Mouse (Mus musculus): Measurements from ENCODE around the gene Trim27. TPM values are rescaled to one million over a fixed set of nuclear protein-coding genes. Genes with fewer than 3 reads are reported as not detected.

Trim27 gene
- polyA plus RNA-seq, 1 experiment from 2014 or later = 58.5 TPM

GRCm38 (mm10) chr13:21198313-21198712 lies 19.1 kb downstream of the Trim27 start:
- no peak overlapping the region for H3K4me3 ChIP-seq (ENCODE audit: low read depth, low read length)
- DNase-seq (ENCODE audit: low spot score) = no peak
- H3K27ac ChIP-seq (replicated peaks) = no peak overlapping the region
- H3K27me3 ChIP-seq (ENCODE audit: control insufficient read depth, insufficient read depth, low read length) = no peaks in the 10 kb centered on the region
- no peak for ATAC-seq (ENCODE audit: low FRiP score, low TSS enrichment)
- H3K4me1 ChIP-seq (replicated peaks; ENCODE audit: control insufficient read depth, insufficient read depth) = no peaks in the 10 kb centered on the region
- no peaks in the 10 kb centered on the region for H3K9me3 ChIP-seq (ENCODE audit: control insufficient read depth, low read length)
- no peak overlapping the region for H3K9ac ChIP-seq (ENCODE audit: low read length)
- no peak for TF ChIP-seq CTCF (IDR thresholded peaks at IDR 0.05; ENCODE audit: low read depth)
- TF ChIP-seq EP300 (optimal IDR thresholded peaks at IDR 0.05) = no peak
- WGBS = 74% methylated on average over 2 of the region's 2 CpGs
- no peak overlapping the region for H3K4me2 ChIP-seq (replicated peaks; ENCODE audit: low read depth)
- no peaks in the 10 kb centered on the region for H3K36me3 ChIP-seq (ENCODE audit: control insufficient read depth, insufficient read depth, low read length)

DNA sequence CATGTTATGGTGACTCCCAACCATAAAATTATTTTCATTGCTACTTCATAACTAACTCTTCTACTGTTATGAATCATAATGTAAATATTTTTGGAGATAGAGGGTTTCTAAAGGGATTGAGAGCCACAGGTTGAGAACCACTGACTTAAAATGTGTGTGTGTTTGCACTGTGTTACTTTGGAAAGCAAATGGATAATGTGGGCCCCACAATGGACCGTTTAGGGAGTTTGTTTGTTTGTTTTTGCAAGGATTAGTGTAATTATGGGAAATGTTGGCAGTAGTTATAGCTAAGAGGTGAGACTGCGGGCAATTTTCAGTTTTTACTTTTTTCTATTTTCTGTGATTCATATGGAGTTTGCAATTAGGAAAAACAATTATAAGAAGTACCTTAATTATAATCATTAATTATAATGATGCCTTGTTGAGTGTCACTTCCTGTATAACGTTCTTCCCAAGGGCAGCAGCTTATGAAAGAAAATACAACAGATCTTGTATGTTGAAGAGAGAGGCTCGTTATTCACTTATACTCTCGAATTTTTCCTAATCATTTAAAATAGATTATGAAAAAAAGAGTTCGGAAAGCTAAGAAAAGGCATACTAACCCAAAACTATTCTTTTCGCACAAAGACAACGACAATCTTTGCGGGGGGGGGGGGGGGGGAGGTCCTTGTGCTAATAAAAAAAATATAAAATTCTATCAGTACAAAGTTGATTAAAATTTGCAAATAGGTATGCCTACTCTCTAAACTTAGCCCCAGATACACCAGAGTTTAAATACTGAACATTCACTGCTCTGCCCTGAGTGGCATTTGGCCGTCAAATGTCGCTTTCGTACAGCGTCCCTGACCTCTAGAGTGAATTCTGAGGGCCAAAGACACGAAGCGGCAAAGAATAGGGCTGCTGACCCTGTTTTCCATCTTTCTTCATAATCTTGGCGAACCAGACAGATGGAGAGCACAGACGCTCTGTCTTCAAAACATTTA lies 20.1 kb downstream of the Trim27 start:
- H3K36me3 ChIP-seq (ENCODE audit: control insufficient read depth, insufficient read depth, low read length) = no peaks in the 10 kb centered on the region
- H3K27me3 ChIP-seq (ENCODE audit: control insufficient read depth, insufficient read depth, low read length) = no peaks in the 10 kb centered on the region
- H3K9ac ChIP-seq (ENCODE audit: low read length) = peak overlapping the region; percentile 58
- H3K4me1 ChIP-seq (replicated peaks; ENCODE audit: control insufficient read depth, insufficient read depth) = no peaks in the 10 kb centered on the region
- WGBS = 3% methylated on average over 17 of the region's 17 CpGs
- peak; percentile 8 for DNase-seq (ENCODE audit: low spot score)
- no peak for TF ChIP-seq CTCF (IDR thresholded peaks at IDR 0.05; ENCODE audit: low read depth)
- no peak for TF ChIP-seq EP300 (optimal IDR thresholded peaks at IDR 0.05)
- peak overlapping the region; percentile 76 for H3K27ac ChIP-seq (replicated peaks)
- no peaks in the 10 kb centered on the region for H3K9me3 ChIP-seq (ENCODE audit: control insufficient read depth, low read length)
- ATAC-seq (ENCODE audit: low FRiP score, low TSS enrichment) = peak; percentile 39; the same call in 1 of the 2 replicates
- H3K4me2 ChIP-seq (replicated peaks; ENCODE audit: low read depth) = peak overlapping the region; percentile 62
- H3K4me3 ChIP-seq (ENCODE audit: low read depth, low read length) = peak overlapping the region; percentile 58

DNA sequence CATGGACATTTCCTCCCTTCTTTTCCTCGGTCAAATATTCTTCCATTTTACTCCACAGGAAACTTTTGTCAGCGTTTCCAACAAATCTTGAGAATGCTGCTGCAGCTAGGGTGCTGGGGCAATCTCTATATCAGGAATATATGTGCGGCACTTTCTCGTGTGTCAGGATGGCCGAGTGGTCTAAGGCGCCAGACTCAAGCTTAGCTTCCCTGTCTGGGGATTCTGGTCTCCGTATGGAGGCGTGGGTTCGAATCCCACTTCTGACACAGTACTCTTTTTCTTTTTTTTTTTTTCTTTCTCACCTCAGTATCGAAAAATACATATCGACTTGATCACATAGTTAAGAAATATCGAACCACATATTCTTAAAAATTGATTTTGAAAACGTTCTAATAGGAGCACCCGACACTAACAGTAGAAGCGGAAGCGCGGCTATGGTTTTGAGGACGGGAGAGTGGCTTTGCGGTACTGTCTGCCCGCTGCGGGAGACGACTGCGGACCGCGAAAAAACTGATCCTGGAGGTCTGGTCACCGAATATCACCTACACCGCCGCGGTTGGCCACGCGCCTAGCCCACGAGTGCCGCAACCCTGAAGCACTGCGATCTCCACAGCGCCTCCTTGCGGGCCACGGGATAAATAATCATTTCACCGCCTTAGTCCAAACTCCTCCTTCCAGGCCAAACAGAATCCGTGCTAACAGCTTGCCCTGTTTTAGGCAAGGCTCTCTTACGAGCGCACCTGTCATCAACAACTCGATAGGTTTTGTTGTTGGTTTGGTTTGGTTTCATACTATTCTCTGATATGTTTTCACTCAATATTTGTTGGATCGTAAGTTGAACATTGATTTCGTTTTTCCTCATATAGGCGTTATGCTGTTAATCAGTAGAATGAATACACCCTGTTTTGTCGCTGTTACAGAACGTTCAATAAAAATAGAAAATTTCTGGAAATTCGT lies 21.1 kb downstream of the Trim27 start:
- Histone ChIP-seq H3K9ac (ENCODE audit: low read length) (peak overlapping the region; percentile 58), H3K4me3 (ENCODE audit: low read depth, low read length) (peak overlapping the region; percentile 58), H3K4me2 (replicated peaks; ENCODE audit: low read depth) (peak overlapping the region; percentile 62), H3K27me3 (ENCODE audit: control insufficient read depth, insufficient read depth, low read length) (no peaks in the 10 kb centered on the region), H3K4me1 (replicated peaks; ENCODE audit: control insufficient read depth, insufficient read depth) (no peaks in the 10 kb centered on the region), H3K36me3 (ENCODE audit: control insufficient read depth, insufficient read depth, low read length) (no peaks in the 10 kb centered on the region), H3K9me3 (ENCODE audit: control insufficient read depth, low read length) (no peaks in the 10 kb centered on the region), H3K27ac (replicated peaks) (peak overlapping the region; percentile 76)
- TF ChIP-seq EP300 (optimal IDR thresholded peaks at IDR 0.05) (no peak), CTCF (IDR thresholded peaks at IDR 0.05; ENCODE audit: low read depth) (peak; percentile 96)
- ATAC-seq (ENCODE audit: low FRiP score, low TSS enrichment) (peak; percentile 94), DNase-seq (ENCODE audit: low spot score) (peak; percentile 91)
- WGBS = 3% methylated on average over 48 of the region's 48 CpGs

DNA sequence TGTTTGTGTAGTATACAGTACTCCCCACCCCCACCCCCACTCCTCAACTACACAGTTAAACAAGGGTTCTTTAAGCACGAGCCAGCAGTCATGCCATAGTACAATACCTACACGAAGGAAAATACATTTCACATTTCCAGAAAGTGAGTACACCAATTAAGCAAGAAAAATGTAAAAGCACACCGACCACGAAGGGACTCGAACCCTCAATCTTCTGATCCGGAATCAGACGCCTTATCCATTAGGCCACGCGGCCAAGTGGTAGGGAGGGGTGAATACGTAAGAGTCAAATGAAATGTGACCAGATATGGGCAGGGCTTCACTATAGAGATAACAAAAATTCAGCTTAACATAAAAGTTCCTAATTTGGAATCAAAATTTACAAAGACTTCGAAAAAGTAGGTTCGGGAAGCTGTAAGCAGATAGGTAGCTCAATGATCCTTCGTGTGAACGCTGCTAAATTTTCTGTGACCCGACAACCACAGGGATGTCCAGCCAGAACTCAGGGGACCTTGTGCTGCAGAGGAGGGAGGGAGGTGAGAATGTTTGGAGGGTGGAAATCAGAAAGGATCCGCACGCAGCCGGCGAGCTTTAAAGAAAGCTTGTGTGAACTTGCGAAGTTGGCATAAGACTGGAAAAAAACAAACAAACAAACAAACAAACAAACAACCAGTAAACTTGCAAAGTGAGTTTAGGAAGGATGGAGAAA lies 36.2 kb downstream of the Trim27 start:
- Histone ChIP-seq H3K27me3 (ENCODE audit: control insufficient read depth, insufficient read depth, low read length) (no peaks in the 10 kb centered on the region), H3K4me2 (replicated peaks; ENCODE audit: low read depth) (peak overlapping the region; percentile 48), H3K36me3 (ENCODE audit: control insufficient read depth, insufficient read depth, low read length) (no peaks in the 10 kb centered on the region), H3K27ac (replicated peaks) (no peak overlapping the region), H3K4me3 (ENCODE audit: low read depth, low read length) (peak overlapping the region; percentile 37), H3K4me1 (replicated peaks; ENCODE audit: control insufficient read depth, insufficient read depth) (no peaks in the 10 kb centered on the region), H3K9ac (ENCODE audit: low read length) (no peak overlapping the region), H3K9me3 (ENCODE audit: control insufficient read depth, low read length) (0 out of 2 replicates have a peak, but pooled peaks cover 3% of the 10 kb centered on the region)
- 4% methylated on average over 20 of the region's 20 CpGs for WGBS
- DNase-seq (ENCODE audit: low spot score) = peak; percentile 35
- TF ChIP-seq EP300 (optimal IDR thresholded peaks at IDR 0.05) (no peak), CTCF (IDR thresholded peaks at IDR 0.05; ENCODE audit: low read depth) (0 out of 2 replicates have a peak, but pooled peaks have one; percentile 2)
- peak; percentile 73 for ATAC-seq (ENCODE audit: low FRiP score, low TSS enrichment)

GRCm38 (mm10) chr13:21216781-21217180 lies 37.5 kb downstream of the Trim27 start:
- DNase-seq (ENCODE audit: low spot score) (no peak), ATAC-seq (ENCODE audit: low FRiP score, low TSS enrichment) (no peak)
- H3K27ac ChIP-seq (replicated peaks) = no peak overlapping the region
- H3K4me1 ChIP-seq (replicated peaks; ENCODE audit: control insufficient read depth, insufficient read depth) = no peaks in the 10 kb centered on the region
- H3K4me3 ChIP-seq (ENCODE audit: low read depth, low read length) = no peak overlapping the region
- no peak overlapping the region for H3K4me2 ChIP-seq (replicated peaks; ENCODE audit: low read depth)
- H3K9me3 ChIP-seq (ENCODE audit: control insufficient read depth, low read length) = no peaks in the 10 kb centered on the region
- TF ChIP-seq CTCF (IDR thresholded peaks at IDR 0.05; ENCODE audit: low read depth) (no peak), EP300 (optimal IDR thresholded peaks at IDR 0.05) (no peak)
- no peaks in the 10 kb centered on the region for H3K27me3 ChIP-seq (ENCODE audit: control insufficient read depth, insufficient read depth, low read length)
- H3K36me3 ChIP-seq (ENCODE audit: control insufficient read depth, insufficient read depth, low read length) = no peaks in the 10 kb centered on the region
- 38% methylated on average over 1 of the region's 1 CpGs for WGBS
- H3K9ac ChIP-seq (ENCODE audit: low read length) = no peak overlapping the region
